Mouse (Mus musculus): ENCODE results near the gene Snx20. TPM values are rescaled to one million over a fixed set of nuclear protein-coding genes. Genes with fewer than 3 reads are reported as not detected.

Snx20 gene
- polyA plus RNA-seq, 1 experiment from 2014 or later = 1.0 TPM

- no peaks in the 10 kb centered on the region for H3K27me3 ChIP-seq (ENCODE audit: control insufficient read depth, insufficient read depth, low read length)
- WGBS = 79% methylated on average over 3 of the region's 3 CpGs
- no peak overlapping the region for H3K9ac ChIP-seq (replicated peaks; ENCODE audit: low read depth, low read length)
- no peaks in the 10 kb centered on the region for H3K36me3 ChIP-seq (ENCODE audit: control insufficient read depth, insufficient read depth, low read length)
- no peak overlapping the region for H3K4me2 ChIP-seq (ENCODE audit: low read depth, low read length)
- no peak for ATAC-seq (ENCODE audit: low read depth)
- H3K27ac ChIP-seq (ENCODE audit: low read depth, low read length) = no peak overlapping the region
- no peaks in the 10 kb centered on the region for H3K4me1 ChIP-seq (ENCODE audit: control insufficient read depth, insufficient read depth, low read length)
- no peaks in the 10 kb centered on the region for H3K9me3 ChIP-seq (ENCODE audit: control insufficient read depth, low read length)
- no peak overlapping the region for H3K4me3 ChIP-seq (ENCODE audit: low read depth, low read length)
Observed at GRCm38 (mm10) chr8:88619513-88619912, 16.4 kb downstream of the Snx20 start.

DNA sequence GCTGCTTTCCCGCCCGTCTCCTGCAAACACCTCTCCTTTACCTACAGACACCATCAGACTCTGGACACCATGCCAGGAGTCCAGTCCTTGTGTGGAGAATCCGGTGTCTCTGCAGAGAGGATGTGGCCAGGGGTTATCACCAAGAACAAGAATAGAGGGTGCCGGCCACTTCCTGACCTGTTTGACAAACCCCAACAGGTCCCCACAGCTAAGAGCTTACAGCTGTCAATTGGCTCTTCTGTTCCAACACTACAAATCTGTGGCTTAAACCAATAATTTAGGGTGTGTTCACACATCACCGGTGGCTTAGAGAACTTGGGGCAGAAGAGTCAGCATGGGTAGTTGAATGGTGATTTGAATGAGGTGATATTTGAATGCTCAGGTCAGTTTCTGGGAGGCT is 17.3 kb downstream of the Snx20 start:
- WGBS = 78% methylated on average over 5 of the region's 5 CpGs
- no peak for ATAC-seq (ENCODE audit: low read depth)
- H3K4me2 ChIP-seq (ENCODE audit: low read depth, low read length) = no peak overlapping the region

GRCm38 (mm10) chr8:88614981-88615380 is 20.9 kb downstream of the Snx20 start:
- WGBS = 71% methylated on average over 5 of the region's 5 CpGs

More for the DNA sequence above, 17.3 kb downstream of the Snx20 start:
- H3K4me1 ChIP-seq (ENCODE audit: control insufficient read depth, insufficient read depth, low read length) = no peaks in the 10 kb centered on the region
- no peaks in the 10 kb centered on the region for H3K9me3 ChIP-seq (ENCODE audit: control insufficient read depth, low read length)
- no peaks in the 10 kb centered on the region for H3K27me3 ChIP-seq (ENCODE audit: control insufficient read depth, insufficient read depth, low read length)
- no peaks in the 10 kb centered on the region for H3K36me3 ChIP-seq (ENCODE audit: control insufficient read depth, insufficient read depth, low read length)
- H3K9ac ChIP-seq (replicated peaks; ENCODE audit: low read depth, low read length) = no peak overlapping the region
- H3K27ac ChIP-seq (ENCODE audit: low read depth, low read length) = no peak overlapping the region
- no peak overlapping the region for H3K4me3 ChIP-seq (ENCODE audit: low read depth, low read length)

GRCm38 (mm10) chr8:88610271-88610670 is 25.7 kb downstream of the Snx20 start:
- 41% methylated on average over 6 of the region's 6 CpGs for WGBS
- no peak for ATAC-seq (ENCODE audit: low read depth)
- no peak overlapping the region for H3K4me3 ChIP-seq (ENCODE audit: low read depth, low read length)
- no peaks in the 10 kb centered on the region for H3K27me3 ChIP-seq (ENCODE audit: control insufficient read depth, insufficient read depth, low read length)
- no peaks in the 10 kb centered on the region for H3K4me1 ChIP-seq (ENCODE audit: control insufficient read depth, insufficient read depth, low read length)
- H3K9ac ChIP-seq (replicated peaks; ENCODE audit: low read depth, low read length) = no peak overlapping the region
- H3K4me2 ChIP-seq (ENCODE audit: low read depth, low read length) = no peak overlapping the region
- H3K27ac ChIP-seq (ENCODE audit: low read depth, low read length) = no peak overlapping the region
- no peaks in the 10 kb centered on the region for H3K9me3 ChIP-seq (ENCODE audit: control insufficient read depth, low read length)
- H3K36me3 ChIP-seq (ENCODE audit: control insufficient read depth, insufficient read depth, low read length) = no peaks in the 10 kb centered on the region

More at GRCm38 (mm10) chr8:88614981-88615380, 20.9 kb downstream of the Snx20 start:
- Histone ChIP-seq H3K9me3 (ENCODE audit: control insufficient read depth, low read length) (no peaks in the 10 kb centered on the region), H3K27me3 (ENCODE audit: control insufficient read depth, insufficient read depth, low read length) (no peaks in the 10 kb centered on the region), H3K4me1 (ENCODE audit: control insufficient read depth, insufficient read depth, low read length) (no peaks in the 10 kb centered on the region), H3K36me3 (ENCODE audit: control insufficient read depth, insufficient read depth, low read length) (no peaks in the 10 kb centered on the region), H3K4me2 (ENCODE audit: low read depth, low read length) (no peak overlapping the region), H3K9ac (replicated peaks; ENCODE audit: low read depth, low read length) (no peak overlapping the region), H3K27ac (ENCODE audit: low read depth, low read length) (no peak overlapping the region), H3K4me3 (ENCODE audit: low read depth, low read length) (no peak overlapping the region)
- ATAC-seq (ENCODE audit: low read depth) = no peak

DNA sequence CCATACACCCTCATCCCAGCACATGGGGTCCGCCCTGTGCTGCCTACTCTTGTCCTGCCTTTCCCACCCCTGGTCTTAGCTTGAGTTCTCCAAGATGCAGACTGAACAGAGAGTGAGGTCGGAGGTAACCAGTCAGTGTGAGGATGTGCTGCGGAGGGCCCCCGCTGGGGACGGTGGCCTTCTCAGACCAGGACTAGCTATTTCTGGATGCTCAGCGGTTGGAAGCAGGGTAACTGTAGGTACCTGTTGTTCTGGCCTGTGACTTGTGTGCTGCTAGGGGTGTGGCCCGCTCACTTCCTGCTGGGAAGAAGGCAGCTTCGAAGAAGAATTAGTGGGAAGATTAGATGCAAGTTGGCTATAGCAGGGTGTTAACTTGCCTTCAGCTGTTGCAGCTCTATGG is 26.9 kb downstream of the Snx20 start:
- no peaks in the 10 kb centered on the region for H3K9me3 ChIP-seq (ENCODE audit: control insufficient read depth, low read length)
- no peak overlapping the region for H3K9ac ChIP-seq (replicated peaks; ENCODE audit: low read depth, low read length)
- no peak overlapping the region for H3K4me2 ChIP-seq (ENCODE audit: low read depth, low read length)
- no peak overlapping the region for H3K27ac ChIP-seq (ENCODE audit: low read depth, low read length)
- 76% methylated on average over 8 of the region's 8 CpGs for WGBS
- no peak for ATAC-seq (ENCODE audit: low read depth)
- H3K27me3 ChIP-seq (ENCODE audit: control insufficient read depth, insufficient read depth, low read length) = no peaks in the 10 kb centered on the region
- H3K4me3 ChIP-seq (ENCODE audit: low read depth, low read length) = no peak overlapping the region
- peaks cover 3% of the 10 kb centered on the region; the same call in 1 of the 2 replicates for H3K4me1 ChIP-seq (ENCODE audit: control insufficient read depth, insufficient read depth, low read length)
- no peaks in the 10 kb centered on the region for H3K36me3 ChIP-seq (ENCODE audit: control insufficient read depth, insufficient read depth, low read length)

GRCm38 (mm10) chr8:88605361-88606040 is 30.4 kb downstream of the Snx20 start:
- H3K9me3 ChIP-seq (ENCODE audit: control insufficient read depth, low read length) = no peaks in the 10 kb centered on the region
- no peak for ATAC-seq (ENCODE audit: low read depth)
- H3K4me3 ChIP-seq (ENCODE audit: low read depth, low read length) = no peak overlapping the region
- H3K27me3 ChIP-seq (ENCODE audit: control insufficient read depth, insufficient read depth, low read length) = no peaks in the 10 kb centered on the region
- H3K4me2 ChIP-seq (ENCODE audit: low read depth, low read length) = no peak overlapping the region
- no peak overlapping the region for H3K27ac ChIP-seq (ENCODE audit: low read depth, low read length)
- WGBS = 44% methylated on average over 13 of the region's 13 CpGs
- H3K4me1 ChIP-seq (ENCODE audit: control insufficient read depth, insufficient read depth, low read length) = peaks cover 7% of the 10 kb centered on the region
- no peaks in the 10 kb centered on the region for H3K36me3 ChIP-seq (ENCODE audit: control insufficient read depth, insufficient read depth, low read length)
- H3K9ac ChIP-seq (replicated peaks; ENCODE audit: low read depth, low read length) = no peak overlapping the region

DNA sequence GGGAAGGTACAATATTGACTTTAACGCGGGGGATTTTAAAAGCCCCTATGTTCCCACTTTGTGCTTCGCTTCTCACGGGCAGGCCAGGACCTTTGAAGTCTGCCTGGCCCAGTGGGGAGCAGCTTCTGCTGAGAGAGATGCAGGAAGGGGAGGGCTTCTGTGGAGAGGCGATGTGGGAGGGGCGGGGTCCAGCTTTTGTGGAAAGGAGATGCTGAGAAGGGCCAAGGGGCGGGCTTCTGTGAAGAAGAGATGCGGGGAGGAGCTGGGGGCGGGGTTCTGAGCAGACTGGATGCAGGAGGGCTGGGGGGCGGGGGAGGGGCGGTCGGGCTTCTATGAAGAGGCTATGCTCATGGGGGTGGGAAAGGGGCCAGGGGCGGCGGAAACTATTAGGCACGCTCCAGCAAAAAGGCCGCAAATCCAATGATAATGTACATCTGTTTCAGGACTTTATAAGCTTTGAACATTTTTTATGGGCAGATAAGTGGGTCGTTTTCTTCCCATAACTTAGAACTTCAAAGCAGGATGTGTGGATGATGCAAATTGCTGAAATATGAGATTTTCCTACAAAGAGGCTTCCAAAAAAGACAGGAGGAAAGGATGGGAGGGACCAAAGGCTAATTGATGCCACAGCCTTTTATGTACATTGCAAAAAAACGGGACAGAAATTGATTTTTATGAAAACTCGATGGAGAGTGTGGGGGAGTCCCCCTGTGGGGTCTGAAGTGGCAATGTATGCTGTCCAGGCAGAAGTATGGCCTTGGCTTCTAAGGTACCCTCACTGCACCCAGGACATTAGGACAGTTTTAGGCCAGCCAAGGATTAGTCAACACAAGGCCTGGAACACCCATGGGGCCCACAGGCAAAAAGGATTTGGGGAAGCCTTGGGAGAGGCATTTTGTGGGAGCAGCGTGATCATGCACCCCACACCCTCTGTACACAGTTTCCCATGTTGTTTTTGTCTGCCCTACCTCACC is 31.6 kb downstream of the Snx20 start:
- 6% methylated on average over 20 of the region's 20 CpGs for WGBS
- Histone ChIP-seq H3K9ac (replicated peaks; ENCODE audit: low read depth, low read length) (0 out of 2 replicates have a peak overlapping the region, but pooled peaks have one; percentile 37), H3K9me3 (ENCODE audit: control insufficient read depth, low read length) (no peaks in the 10 kb centered on the region), H3K36me3 (ENCODE audit: control insufficient read depth, insufficient read depth, low read length) (no peaks in the 10 kb centered on the region), H3K27ac (ENCODE audit: low read depth, low read length) (no peak overlapping the region), H3K27me3 (ENCODE audit: control insufficient read depth, insufficient read depth, low read length) (no peaks in the 10 kb centered on the region), H3K4me1 (ENCODE audit: control insufficient read depth, insufficient read depth, low read length) (peaks cover 7% of the 10 kb centered on the region), H3K4me3 (ENCODE audit: low read depth, low read length) (peak overlapping the region; percentile 19; the same call in 1 of the 2 replicates), H3K4me2 (ENCODE audit: low read depth, low read length) (peak overlapping the region; percentile 63)
- ATAC-seq (ENCODE audit: low read depth) = peak; percentile 86

- Histone ChIP-seq H3K27me3 (ENCODE audit: control insufficient read depth, insufficient read depth, low read length) (no peaks in the 10 kb centered on the region), H3K9me3 (ENCODE audit: control insufficient read depth, low read length) (no peaks in the 10 kb centered on the region), H3K9ac (replicated peaks; ENCODE audit: low read depth, low read length) (0 out of 2 replicates have a peak overlapping the region, but pooled peaks have one; percentile 37), H3K4me1 (ENCODE audit: control insufficient read depth, insufficient read depth, low read length) (peaks cover 7% of the 10 kb centered on the region), H3K4me2 (ENCODE audit: low read depth, low read length) (peak overlapping the region; percentile 63), H3K4me3 (ENCODE audit: low read depth, low read length) (peak overlapping the region; percentile 19; the same call in 1 of the 2 replicates), H3K36me3 (ENCODE audit: control insufficient read depth, insufficient read depth, low read length) (no peaks in the 10 kb centered on the region), H3K27ac (ENCODE audit: low read depth, low read length) (no peak overlapping the region)
- ATAC-seq (ENCODE audit: low read depth) = peak; percentile 53; the same call in 1 of the 2 replicates
- 2% methylated on average over 10 of the region's 10 CpGs for WGBS
Observed at GRCm38 (mm10) chr8:88603446-88603989, 32.4 kb downstream of the Snx20 start.
